Mouse (Mus musculus): Measurements from ENCODE around the gene Lsamp.

The Lsamp gene

GRCm38 (mm10) chr16:40708558-40708957 is 724.4 kb downstream of the Lsamp start:
- DNase-seq = no peak

DNA sequence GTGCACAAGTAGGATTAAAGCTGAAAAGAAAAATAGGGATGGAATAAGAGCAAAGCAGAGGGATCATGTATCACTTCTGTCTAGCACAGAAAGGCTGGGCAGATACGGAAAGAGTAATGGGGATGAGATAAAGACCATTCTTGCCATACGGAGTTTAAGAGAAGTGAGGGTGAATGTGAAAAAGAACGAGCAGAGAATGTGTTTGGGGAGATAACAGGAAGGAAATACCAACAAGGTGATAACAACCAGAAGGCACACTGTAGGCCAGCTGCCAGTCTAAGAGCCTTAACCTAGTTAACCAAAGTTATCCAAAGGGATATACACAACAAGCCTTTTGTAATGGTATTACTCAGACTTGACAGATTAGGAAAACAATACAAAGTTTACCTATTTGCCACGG is 725.4 kb downstream of the Lsamp start:
- no peak for DNase-seq

DNA sequence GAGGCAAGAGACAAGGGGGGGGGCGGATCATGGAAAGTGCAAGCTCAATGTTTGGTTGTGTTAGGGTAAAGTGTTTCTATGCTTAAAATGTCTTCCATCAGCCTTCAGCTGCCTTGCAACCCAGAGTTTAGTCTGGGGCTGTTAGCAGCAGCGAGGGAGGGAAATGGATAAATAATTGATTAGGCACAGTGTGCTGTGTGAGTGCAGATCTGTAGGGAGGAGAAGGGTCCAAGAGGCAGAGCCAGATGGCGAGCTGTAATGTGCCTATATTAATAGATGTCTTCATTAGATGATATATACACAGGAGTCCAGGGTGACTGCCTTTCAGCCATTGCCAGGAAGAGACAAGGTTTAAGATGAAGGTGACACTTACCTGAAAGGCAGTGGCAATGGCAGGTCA is 725.9 kb downstream of the Lsamp start:
- no peak for DNase-seq

GRCm38 (mm10) chr16:40710491-40710890 is 726.3 kb downstream of the Lsamp start:
- no peak for DNase-seq

DNA sequence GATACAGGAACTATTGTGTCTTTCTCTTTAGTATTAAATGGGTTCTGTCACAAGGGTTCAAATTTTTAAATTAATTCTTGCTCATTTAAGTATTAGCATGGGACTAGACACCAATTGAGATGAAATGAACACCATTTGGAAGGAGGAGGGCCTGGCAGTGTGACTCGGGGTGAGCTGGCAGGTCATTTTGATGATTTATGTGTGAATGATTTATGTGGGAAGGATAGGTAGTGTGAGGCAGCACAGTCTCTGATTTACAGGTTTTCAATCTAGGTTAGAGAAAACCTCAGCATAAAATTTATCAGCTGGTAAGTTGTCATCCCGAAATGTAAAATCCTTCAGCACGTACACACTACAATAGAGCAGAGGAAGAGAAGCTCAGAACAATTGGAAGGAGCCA is 729.6 kb downstream of the Lsamp start:
- no peak for DNase-seq

- DNase-seq = peak; percentile 5
Observed at GRCm38 (mm10) chr16:40739015-40739414, 754.9 kb downstream of the Lsamp start.

- DNase-seq = no peak
Observed at GRCm38 (mm10) chr16:40739771-40740170, 755.6 kb downstream of the Lsamp start.

GRCm38 (mm10) chr16:40740273-40740672 is 756.1 kb downstream of the Lsamp start:
- no peak for DNase-seq

GRCm38 (mm10) chr16:40827191-40827590 is 843.0 kb downstream of the Lsamp start:
- no peak for DNase-seq

DNA sequence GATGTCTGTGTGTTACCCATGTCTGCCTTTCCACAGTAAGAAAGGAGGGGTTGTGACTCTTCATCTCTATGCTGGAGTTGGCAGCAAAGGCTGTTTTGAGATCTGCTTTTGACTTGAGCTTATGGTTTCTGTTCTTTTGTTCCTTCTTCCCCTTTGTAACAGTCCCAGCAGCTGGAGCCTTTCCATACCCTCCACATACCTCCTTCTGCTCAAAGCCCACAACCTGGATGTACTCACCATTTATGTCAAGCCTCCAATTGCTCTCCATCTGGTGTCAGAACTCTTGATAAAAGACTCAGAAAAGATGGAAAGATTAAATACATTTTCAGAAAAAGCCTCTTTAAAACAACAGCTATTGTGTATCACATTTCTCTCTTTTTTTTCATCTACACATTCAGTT is 847.4 kb downstream of the Lsamp start:
- no peak for DNase-seq

GRCm38 (mm10) chr16:40841765-40842164 is 857.6 kb downstream of the Lsamp start:
- DNase-seq = no peak

- no peak for DNase-seq
Observed at GRCm38 (mm10) chr16:40866733-40867132, 882.6 kb downstream of the Lsamp start.

GRCm38 (mm10) chr16:40878301-40878700 is 894.1 kb downstream of the Lsamp start:
- no peak for DNase-seq

- DNase-seq = no peak
Observed at GRCm38 (mm10) chr16:40881942-40882341, 897.8 kb downstream of the Lsamp start.

- no peak for DNase-seq
Observed at GRCm38 (mm10) chr16:40891338-40891737, 907.2 kb downstream of the Lsamp start.

DNA sequence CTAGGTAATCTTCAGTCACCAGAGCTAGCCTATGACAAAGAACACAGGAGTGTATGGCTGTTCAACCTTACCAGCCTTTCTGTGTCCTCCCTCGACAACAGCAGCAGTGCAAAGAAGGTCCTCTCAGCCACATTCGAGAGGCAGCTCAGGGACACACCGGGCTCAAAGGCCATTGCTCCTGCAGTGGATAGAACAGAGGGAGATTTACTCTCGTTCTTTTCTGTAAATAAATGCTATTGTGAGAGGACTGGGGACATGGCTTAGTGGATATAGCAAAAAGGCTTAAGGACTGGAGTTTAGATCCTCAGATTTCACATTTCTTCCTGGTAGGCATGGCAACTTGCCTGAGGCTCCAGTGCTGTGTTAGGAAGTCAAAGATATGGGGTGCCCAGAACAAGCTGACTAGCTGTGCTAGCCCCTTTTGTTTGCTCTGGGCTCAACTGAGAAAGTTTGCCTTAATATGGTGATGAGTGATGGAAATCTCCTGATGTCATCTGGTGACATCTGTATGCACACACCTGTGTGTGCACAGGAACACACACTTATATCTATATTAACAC is 913.7 kb downstream of the Lsamp start:
- DNase-seq = no peak

DNA sequence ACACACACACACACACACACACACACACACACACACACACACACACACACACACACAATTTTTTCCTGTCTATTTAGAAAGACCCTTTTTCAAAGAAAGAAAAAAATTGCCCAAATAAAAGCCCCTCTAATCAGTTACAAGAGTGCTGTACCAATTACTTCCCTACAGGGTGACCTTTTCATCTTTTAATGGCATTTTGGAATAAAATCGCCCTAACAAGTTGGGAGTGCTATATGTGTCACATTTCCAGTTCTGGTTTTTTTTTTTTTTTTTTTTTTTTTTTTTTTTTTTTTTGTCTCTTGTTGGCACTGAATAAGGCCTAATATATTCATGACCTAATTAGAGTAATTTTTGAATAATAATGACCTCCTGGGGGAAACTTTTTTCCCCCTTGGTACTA is 923.7 kb downstream of the Lsamp start:
- DNase-seq = no peak

GRCm38 (mm10) chr16:40914141-40914540 is 930.0 kb downstream of the Lsamp start:
- DNase-seq = no peak

GRCm38 (mm10) chr16:40930596-40930995 is 946.4 kb downstream of the Lsamp start:
- no peak for DNase-seq

DNA sequence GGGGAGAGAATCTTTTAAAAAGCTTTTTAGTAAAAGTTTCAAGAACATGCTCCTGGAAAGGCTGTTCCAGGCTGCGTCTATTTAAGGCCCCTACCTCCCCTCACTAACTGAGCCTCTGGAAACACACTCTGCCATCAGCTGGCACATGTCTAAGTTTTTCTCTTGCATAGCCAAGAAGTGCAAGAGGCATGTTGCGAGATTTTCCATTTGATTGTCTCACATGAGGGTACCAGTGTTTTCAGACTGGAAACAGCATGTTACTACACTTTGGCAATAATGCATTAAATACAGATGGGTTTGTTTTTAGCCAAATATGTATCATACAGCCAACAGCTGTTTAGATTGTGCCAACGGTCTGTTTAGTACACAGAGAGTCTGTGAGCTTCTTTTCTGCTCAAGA is 958.1 kb downstream of the Lsamp start:
- DNase-seq = no peak

GRCm38 (mm10) chr16:40945834-40946233 is 961.7 kb downstream of the Lsamp start:
- no peak for DNase-seq

- DNase-seq = no peak
Observed at GRCm38 (mm10) chr16:40948013-40948412, 963.9 kb downstream of the Lsamp start.

GRCm38 (mm10) chr16:40959211-40959610 is 975.0 kb downstream of the Lsamp start:
- DNase-seq = no peak

- DNase-seq = no peak
Observed at GRCm38 (mm10) chr16:40960586-40960985, 976.4 kb downstream of the Lsamp start.

DNA sequence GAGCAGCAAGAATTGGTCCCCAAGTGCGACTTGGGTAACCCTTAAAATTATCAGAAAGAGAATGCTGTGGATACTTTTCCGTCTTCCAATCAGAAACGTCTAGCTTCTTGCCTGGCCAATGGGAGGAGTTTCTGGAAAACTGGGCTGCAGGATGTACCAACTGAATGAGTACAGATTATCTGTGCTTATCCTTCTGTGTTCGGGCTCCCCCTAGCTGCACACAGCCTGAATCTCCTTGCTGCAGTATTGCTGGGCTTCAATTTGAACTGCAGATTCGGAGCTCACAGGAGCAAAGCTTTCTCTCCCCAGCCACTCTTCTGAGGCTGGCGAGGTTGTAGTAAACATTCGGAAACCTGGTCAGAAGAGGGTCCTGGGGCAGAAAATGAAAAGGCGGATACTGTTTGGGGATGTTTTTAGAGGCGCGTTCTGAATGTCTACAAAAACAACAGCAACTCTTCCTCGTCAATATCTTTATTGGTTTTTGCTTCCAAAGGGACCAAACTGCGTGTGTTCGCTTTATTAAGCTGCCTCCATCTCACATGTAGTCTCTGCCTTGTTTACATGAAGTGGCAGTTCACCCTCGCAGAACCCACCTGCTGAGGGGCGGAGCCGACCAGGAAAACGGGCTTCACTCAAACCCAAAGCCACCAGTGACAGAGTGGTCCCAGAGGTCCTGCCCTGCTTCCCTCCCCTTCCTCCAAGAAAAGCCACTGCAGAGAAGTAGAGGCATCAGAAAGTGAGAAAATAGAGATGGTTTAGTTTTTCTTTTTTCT is 984.1 kb downstream of the Lsamp start:
- DNase-seq = peak; percentile 42

All from kidney, adult 11 months (tissue).